Mouse (Mus musculus) spleen, postnatal 10 days (tissue): ENCODE results near the gene A230072I06Rik.

Source experiments
- DNase-seq, 2 experiments: peaks; one replicate each; pipeline ENCODE4 v3.0.0; 2021 to 2022; ENCODE audit warnings: low spot score in 2 of 2

Gene A230072I06Rik

GRCm38 (mm10) chr8:12278663-12279312, at the start of gene A230072I06Rik:
A230072I06Rik (plus strand) TSS chr8:12278819.
- DNase-seq = no peak

GRCm38 (mm10) chr8:12234039-12234438, 44.6 kb upstream of the A230072I06Rik start:
- no peak for DNase-seq

GRCm38 (mm10) chr8:12238775-12239174, 39.8 kb upstream of the A230072I06Rik start:
- no peak for DNase-seq

GRCm38 (mm10) chr8:12240143-12240542, 38.5 kb upstream of the A230072I06Rik start:
- no peak for DNase-seq

GRCm38 (mm10) chr8:12243746-12244145, 34.9 kb upstream of the A230072I06Rik start:
- DNase-seq = no peak

- DNase-seq = no peak
These were observed 18.7 kb upstream of the A230072I06Rik start for GRCm38 (mm10) chr8:12259890-12260289.

GRCm38 (mm10) chr8:12260476-12261029, 18.1 kb upstream of the A230072I06Rik start:
- DNase-seq = no peak

- DNase-seq = no peak
These were observed 17.1 kb upstream of the A230072I06Rik start for GRCm38 (mm10) chr8:12261556-12261955.

- DNase-seq = no peak
These were observed 13.6 kb upstream of the A230072I06Rik start for GRCm38 (mm10) chr8:12264996-12265395.

GRCm38 (mm10) chr8:12267863-12268262, 10.8 kb upstream of the A230072I06Rik start:
- no peak for DNase-seq

- DNase-seq = no peak
These were observed 10.3 kb upstream of the A230072I06Rik start for GRCm38 (mm10) chr8:12268306-12268829.

GRCm38 (mm10) chr8:12279482-12280192, 1.0 kb downstream of the A230072I06Rik start:
- no peak for DNase-seq

- no peak for DNase-seq
These were observed 3.5 kb downstream of the A230072I06Rik start for GRCm38 (mm10) chr8:12282128-12282527.

- DNase-seq = no peak
These were observed 11.9 kb downstream of the A230072I06Rik start for GRCm38 (mm10) chr8:12290551-12290950.

- DNase-seq = no peak
These were observed 19.8 kb downstream of the A230072I06Rik start for GRCm38 (mm10) chr8:12298326-12298950.

- DNase-seq = no peak
These were observed 23.4 kb downstream of the A230072I06Rik start for GRCm38 (mm10) chr8:12301998-12302397.

- no peak for DNase-seq
These were observed 34.5 kb downstream of the A230072I06Rik start for GRCm38 (mm10) chr8:12312975-12313734.

GRCm38 (mm10) chr8:12314258-12314657, 35.6 kb downstream of the A230072I06Rik start:
- DNase-seq = no peak

GRCm38 (mm10) chr8:12315177-12315576, 36.6 kb downstream of the A230072I06Rik start:
- DNase-seq = no peak

- no peak for DNase-seq
These were observed 41.3 kb downstream of the A230072I06Rik start for GRCm38 (mm10) chr8:12319755-12320455.

GRCm38 (mm10) chr8:12322071-12322470, 43.5 kb downstream of the A230072I06Rik start:
- DNase-seq = no peak
